17 mouse cellular contexts compared by ENCODE assay signal in the genomic region with DNA sequence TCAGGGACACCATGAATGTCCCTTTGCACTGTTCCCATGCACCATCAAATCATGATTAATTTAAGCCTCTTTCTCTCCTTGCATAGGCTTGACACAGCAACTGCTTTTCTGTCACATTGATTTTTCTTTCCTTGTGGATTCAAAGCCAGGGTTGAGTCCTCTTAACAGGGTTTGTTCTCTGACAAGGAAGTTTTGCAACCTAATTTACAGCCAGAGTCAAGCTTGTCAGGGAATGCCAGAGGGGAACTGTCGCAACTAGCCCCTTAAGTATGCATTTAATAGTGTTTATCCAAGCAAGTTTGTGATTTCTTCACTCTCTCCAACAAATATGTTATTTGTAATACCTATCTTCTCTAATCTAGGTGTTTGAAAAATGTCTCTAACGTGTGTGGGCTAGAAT.
DNase-seq lines count a peak whose midpoint lies in the region; ATAC-seq lines count a peak whose summit lies in the region.
"Had no signal": no experiment of that assay in that cellular context is flagged by ENCODE, and none has a peak within 500 bp of the region (broad histone marks: within the 10 kb centered on the region; RNA-seq: fewer than 3 reads in every experiment).

No protein-coding gene starts in this region.

- no peaks in the 10 kb centered on the region for H3K27me3 ChIP-seq in hindbrain, embryonic 13.5 days
- no peaks in the 10 kb centered on the region for H3K27me3 ChIP-seq in hindbrain, embryonic 12.5 days
- H3K27me3 ChIP-seq in midbrain, embryonic 16.5 days (ENCODE audit: control insufficient read depth, insufficient read depth, low read depth, low read length), result no peaks in the 10 kb centered on the region
- no peaks in the 10 kb centered on the region for H3K27me3 ChIP-seq in midbrain, embryonic 15.5 days (replicated peaks)
- H3K27me3 ChIP-seq: forebrain, embryonic 15.5 days; kidney, embryonic 15.5 days; liver, embryonic 15.5 days had no signal

- H3K9me3 ChIP-seq in hindbrain, embryonic 13.5 days, result no peaks in the 10 kb centered on the region
- H3K9me3 ChIP-seq in hindbrain, embryonic 12.5 days (replicated peaks), result no peaks in the 10 kb centered on the region; the same call in 1 of the 2 replicates
- H3K9me3 ChIP-seq in midbrain, embryonic 16.5 days (replicated peaks; ENCODE audit: control insufficient read depth, low read length, poor library complexity, severe bottlenecking), result no peaks in the 10 kb centered on the region
- H3K9me3 ChIP-seq in midbrain, embryonic 15.5 days, result no peaks in the 10 kb centered on the region
- H3K9me3 ChIP-seq: forebrain, embryonic 15.5 days; kidney, embryonic 15.5 days; liver, embryonic 15.5 days had no signal

- H3K4me1 ChIP-seq in hindbrain, embryonic 13.5 days (replicated peaks), result peaks cover 6% of the 10 kb centered on the region
- H3K4me1 ChIP-seq in hindbrain, embryonic 12.5 days, result no peaks in the 10 kb centered on the region; the same call in 1 of the 2 replicates
- H3K4me1 ChIP-seq in midbrain, embryonic 16.5 days (ENCODE audit: control insufficient read depth, insufficient read depth, low read length), result no peaks in the 10 kb centered on the region
- H3K4me1 ChIP-seq in midbrain, embryonic 15.5 days, result peaks cover 5% of the 10 kb centered on the region; the same call in 1 of the 2 replicates
- H3K4me1 ChIP-seq: forebrain, embryonic 15.5 days; liver, embryonic 15.5 days had no signal

- H3K4me3 ChIP-seq in hindbrain, embryonic 13.5 days, result no peak overlapping the region
- no peak overlapping the region for H3K4me3 ChIP-seq in hindbrain, embryonic 12.5 days
- no peak overlapping the region for H3K4me3 ChIP-seq in midbrain, embryonic 16.5 days (ENCODE audit: low read depth, low read length)
- no peak overlapping the region for H3K4me3 ChIP-seq in midbrain, embryonic 15.5 days
- H3K4me3 ChIP-seq: forebrain, embryonic 15.5 days; gastrocnemius, adult 2 months; heart, adult 2 months; kidney, embryonic 15.5 days; layer of hippocampus, adult 2 months; left cerebral cortex, adult 2 months; liver, embryonic 15.5 days had no signal

- no peak overlapping the region for H3K9ac ChIP-seq in hindbrain, embryonic 13.5 days
- no peak overlapping the region for H3K9ac ChIP-seq in hindbrain, embryonic 12.5 days
- no peak overlapping the region for H3K9ac ChIP-seq in midbrain, embryonic 16.5 days (ENCODE audit: low read depth, low read length)
- H3K9ac ChIP-seq in midbrain, embryonic 15.5 days, result no peak overlapping the region
- H3K9ac ChIP-seq: forebrain, embryonic 15.5 days; kidney, embryonic 15.5 days; liver, embryonic 15.5 days had no signal

- no peak for ATAC-seq in hindbrain, embryonic 13.5 days (ENCODE audit: low FRiP score)
- ATAC-seq in hindbrain, embryonic 12.5 days (ENCODE audit: low FRiP score), result no peak
- peak; percentile 45; the same call in 1 of the 2 replicates for ATAC-seq in midbrain, embryonic 16.5 days
- no peak for ATAC-seq in midbrain, embryonic 15.5 days (replicated peaks)
- ATAC-seq: forebrain, embryonic 15.5 days had no signal

- WGBS in hindbrain, embryonic 13.5 days, result 62% methylated on average over 2 of the region's 2 CpGs
- 74% methylated on average over 2 of the region's 2 CpGs for WGBS in hindbrain, embryonic 12.5 days
- 63% methylated on average over 2 of the region's 2 CpGs for WGBS in midbrain, embryonic 16.5 days
- 50% methylated on average over 2 of the region's 2 CpGs for WGBS in midbrain, embryonic 15.5 days

- 0 out of 2 replicates have a peak overlapping the region, but pooled peaks have one; percentile 12 for H3K27ac ChIP-seq in hindbrain, embryonic 13.5 days
- H3K27ac ChIP-seq in hindbrain, embryonic 12.5 days, result no peak overlapping the region
- no peak overlapping the region for H3K27ac ChIP-seq in midbrain, embryonic 16.5 days (ENCODE audit: low read length)
- H3K27ac ChIP-seq in midbrain, embryonic 15.5 days, result no peak overlapping the region
- H3K27ac ChIP-seq: forebrain, embryonic 15.5 days; gastrocnemius, adult 2 months; heart, adult 2 months; kidney, embryonic 15.5 days; layer of hippocampus, adult 2 months; left cerebral cortex, adult 2 months; liver, embryonic 15.5 days had no signal

- H3K4me2 ChIP-seq in hindbrain, embryonic 13.5 days, result no peak overlapping the region
- no peak overlapping the region for H3K4me2 ChIP-seq in hindbrain, embryonic 12.5 days (replicated peaks)
- H3K4me2 ChIP-seq in midbrain, embryonic 16.5 days (ENCODE audit: low read length), result no peak overlapping the region
- H3K4me2 ChIP-seq in midbrain, embryonic 15.5 days, result no peak overlapping the region
- H3K4me2 ChIP-seq: forebrain, embryonic 15.5 days; kidney, embryonic 15.5 days; liver, embryonic 15.5 days had no signal

- DNase-seq in fat pad, adult 2 months (ENCODE audit: extremely low read depth, low read depth, low spot score), result peak; percentile 98
- peak; percentile 47 for DNase-seq in retina, embryonic 14.5 days (ENCODE audit: low spot score)
- no peak for DNase-seq in heart, adult 9 months (ENCODE audit: low spot score in 2 of 2)
- DNase-seq in cerebellum, postnatal 14 days, result no peak
- DNase-seq: B cell, adult 2 months; cerebellum, adult 11-12 months; gastrocnemius, adult 2 months; heart, adult 2 months had no signal

- H3K36me3 ChIP-seq in hindbrain, embryonic 13.5 days, result no peaks in the 10 kb centered on the region
- H3K36me3 ChIP-seq in hindbrain, embryonic 12.5 days, result no peaks in the 10 kb centered on the region
- H3K36me3 ChIP-seq in midbrain, embryonic 16.5 days (ENCODE audit: control insufficient read depth, insufficient read depth, low read length), result no peaks in the 10 kb centered on the region
- no peaks in the 10 kb centered on the region for H3K36me3 ChIP-seq in midbrain, embryonic 15.5 days (replicated peaks)
- H3K36me3 ChIP-seq: forebrain, embryonic 15.5 days; kidney, embryonic 15.5 days; liver, embryonic 15.5 days had no signal

Comparison
In these comparisons a context has a peak if more than half of its experiments do, and no peak if none do; other contexts are left out.
1. DNase-seq: peak in fat pad, adult 2 months (single experiment) and retina, embryonic 14.5 days (single experiment); none in heart, adult 9 months (0 of 2) and cerebellum, postnatal 14 days (0 of 2).